7 mouse cellular contexts compared by ENCODE assay signal in the genomic region with DNA sequence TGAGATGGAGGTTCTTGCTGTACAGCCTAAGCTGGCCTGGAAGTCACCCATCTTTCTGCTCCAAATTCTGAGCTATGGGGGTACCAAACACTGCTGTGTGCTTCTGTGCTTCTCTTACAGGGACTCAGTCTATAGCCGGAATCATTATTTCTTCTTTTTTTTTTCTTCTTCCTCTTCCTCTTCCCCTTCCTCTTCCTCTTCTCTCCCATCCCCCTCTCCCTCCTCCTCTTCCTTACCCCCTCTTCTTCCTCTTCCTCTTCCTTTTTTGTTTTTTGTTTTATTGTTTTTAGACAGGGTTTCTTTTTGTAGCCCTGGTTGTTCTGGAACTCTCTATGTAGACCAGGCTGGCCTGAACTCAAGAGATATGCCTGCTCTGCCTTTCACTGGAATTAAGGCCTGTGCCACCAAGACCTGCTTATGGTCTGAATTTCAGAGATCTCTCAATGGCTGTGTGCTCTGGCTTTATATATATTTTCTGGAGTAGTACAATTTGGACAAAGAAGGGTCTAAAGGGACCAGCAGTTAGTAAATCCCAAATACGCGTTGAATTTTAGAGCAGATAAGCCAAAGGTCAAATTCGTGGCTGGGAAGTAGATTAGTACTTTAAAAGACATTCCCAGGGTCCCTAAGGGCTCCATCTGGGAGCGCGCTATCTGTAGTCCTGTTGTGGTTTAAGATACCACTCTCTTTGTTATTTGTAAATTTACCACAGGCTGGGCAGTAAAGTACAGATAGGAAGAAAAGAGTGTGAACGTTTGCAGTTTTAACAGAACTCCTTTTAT. TPM values are rescaled to one million over a fixed set of nuclear protein-coding genes. Genes with fewer than 3 reads are reported as not detected.
DNase-seq lines count a peak whose midpoint lies in the region; ATAC-seq and TF ChIP-seq lines count a peak whose summit lies in the region.

No protein-coding gene starts in this region.

- TF ChIP-seq CTCF in small intestine, adult 2 months (IDR thresholded peaks at IDR 0.05; ENCODE audit: extremely low read depth, insufficient read length, insufficient replicate concordance, low read depth, low read length): no peak

- H3K4me1 ChIP-seq in lung, embryonic 16.5 days (replicated peaks; ENCODE audit: control insufficient read depth, insufficient read depth, low read length): peaks cover 3% of the 10 kb centered on the region
- peaks cover 9% of the 10 kb centered on the region for H3K4me1 ChIP-seq in forebrain, embryonic 14.5 days (ENCODE audit: control insufficient read depth, insufficient read depth, low read length)
- peaks cover 19% of the 10 kb centered on the region for H3K4me1 ChIP-seq in limb, embryonic 13.5 days
- H3K4me1 ChIP-seq in small intestine, adult 2 months (ENCODE audit: control insufficient read depth, insufficient read depth, insufficient read length, low read length): no peaks in the 10 kb centered on the region

- whole genome bisulfite sequencing in lung, embryonic 16.5 days: 53% methylated on average over 7 of the region's 7 CpGs
- 70% methylated on average over 7 of the region's 7 CpGs for WGBS in forebrain, embryonic 14.5 days
- 53% methylated on average over 7 of the region's 7 CpGs for WGBS in limb, embryonic 13.5 days
- 21% methylated on average over 7 of the region's 7 CpGs for WGBS in small intestine, adult 2 months

- H3K4me2 ChIP-seq in lung, embryonic 16.5 days (ENCODE audit: low read depth, low read length): peak overlapping the region; percentile 90
- peak overlapping the region; percentile 68; the same call in 1 of the 2 replicates for H3K4me2 ChIP-seq in forebrain, embryonic 14.5 days (ENCODE audit: low read length)
- H3K4me2 ChIP-seq in limb, embryonic 13.5 days (replicated peaks): peak overlapping the region; percentile 86

- DNase-seq in lung, postnatal 4 days: no peak
- peak; percentile 2 for DNase-seq in forebrain, embryonic 14.5 days (ENCODE audit: low spot score)
- DNase-seq in layer of hippocampus, postnatal 36 days: no peak
- no peak for DNase-seq in gastrocnemius, postnatal 14 days

- no peaks in the 10 kb centered on the region for H3K36me3 ChIP-seq in lung, embryonic 16.5 days (ENCODE audit: control insufficient read depth, insufficient read depth, low read length)
- H3K36me3 ChIP-seq in forebrain, embryonic 14.5 days (ENCODE audit: control insufficient read depth, insufficient read depth, low read length): no peaks in the 10 kb centered on the region
- no peaks in the 10 kb centered on the region for H3K36me3 ChIP-seq in limb, embryonic 13.5 days
- H3K36me3 ChIP-seq in small intestine, adult 2 months (ENCODE audit: control insufficient read depth, insufficient read depth, low read length): no peaks in the 10 kb centered on the region

- H3K4me3 ChIP-seq in lung, embryonic 16.5 days (ENCODE audit: low read length): no peak overlapping the region; the same call in none of the 2 replicates
- no peak overlapping the region for H3K4me3 ChIP-seq in forebrain, embryonic 14.5 days (ENCODE audit: low read depth, low read length)
- 0 out of 2 replicates have a peak overlapping the region, but pooled peaks have one; percentile 83 for H3K4me3 ChIP-seq in limb, embryonic 13.5 days
- H3K4me3 ChIP-seq in small intestine, adult 2 months (ENCODE audit: low read depth, low read length): no peak overlapping the region

- peak overlapping the region; percentile 41 for H3K27ac ChIP-seq in lung, embryonic 16.5 days (ENCODE audit: low read length)
- H3K27ac ChIP-seq in forebrain, embryonic 14.5 days (ENCODE audit: low read depth, low read length): no peak overlapping the region
- H3K27ac ChIP-seq in limb, embryonic 13.5 days: no peak overlapping the region
- peak overlapping the region; percentile 61 for H3K27ac ChIP-seq in small intestine, adult 2 months (ENCODE audit: insufficient read depth, low read depth, low read length)

- no peak overlapping the region; the same call in 1 of the 2 replicates for H3K9ac ChIP-seq in lung, embryonic 16.5 days (ENCODE audit: low read length)
- 0 out of 2 replicates have a peak overlapping the region, but pooled peaks have one; percentile 49 for H3K9ac ChIP-seq in forebrain, embryonic 14.5 days (ENCODE audit: low read length)
- H3K9ac ChIP-seq in limb, embryonic 13.5 days: no peak overlapping the region

- intact Hi-C loops in gastrocnemius, postnatal 14 days (cut with DNase I; ENCODE audit: low total_unique reads): no loop called here

- no peaks in the 10 kb centered on the region for H3K9me3 ChIP-seq in lung, embryonic 16.5 days (ENCODE audit: control insufficient read depth, low read length)
- no peaks in the 10 kb centered on the region for H3K9me3 ChIP-seq in forebrain, embryonic 14.5 days (replicated peaks; ENCODE audit: control insufficient read depth, low read length)
- H3K9me3 ChIP-seq in limb, embryonic 13.5 days: no peaks in the 10 kb centered on the region

- TF ChIP-seq POLR2A in small intestine, adult 2 months (IDR thresholded peaks at IDR 0.05; ENCODE audit: low read depth, low read length): no peak

- H3K27me3 ChIP-seq in lung, embryonic 16.5 days (ENCODE audit: control insufficient read depth, insufficient read depth, low read depth, low read length): no peaks in the 10 kb centered on the region
- H3K27me3 ChIP-seq in forebrain, embryonic 14.5 days (replicated peaks; ENCODE audit: control insufficient read depth, insufficient read depth, low read length): no peaks in the 10 kb centered on the region
- H3K27me3 ChIP-seq in limb, embryonic 13.5 days: no peaks in the 10 kb centered on the region
- no peaks in the 10 kb centered on the region for H3K27me3 ChIP-seq in small intestine, adult 2 months (ENCODE audit: control insufficient read depth, insufficient read depth, low read length)

- no peak for ATAC-seq in lung, embryonic 16.5 days (ENCODE audit: low read depth)
- no peak for ATAC-seq in forebrain, embryonic 14.5 days
- ATAC-seq in limb, embryonic 13.5 days (ENCODE audit: low FRiP score, low read depth): no peak

RNA-seq across cellular contexts. Expression of a gene that starts 1.0 kb away (rescaled TPM):
- polyA plus RNA-seq in lung, embryonic 16.5 days (2015; fragmentation: Nextera tagmentation; extraction: Ambion mirVana): 57.3 and 58.4 TPM in 2 replicates
- polyA plus RNA-seq in forebrain, embryonic 14.5 days (2014; fragmentation: Nextera tagmentation; extraction: Ambion mirVana): 43.9 and 56.0 TPM in 2 replicates
- polyA plus RNA-seq in limb, embryonic 13.5 days (2015; fragmentation: Nextera tagmentation; extraction: Ambion mirVana): 22.4 and 24.2 TPM in 2 replicates
- polyA plus RNA-seq in small intestine, adult 2 months (2012; rRNA removed): 1.9 and 3.0 TPM in 2 replicates
- 10 to 100 TPM; 55.9 to 62.1 TPM for total RNA-seq in layer of hippocampus, postnatal 36 days (2021)
- total RNA-seq in gastrocnemius, postnatal 14 days (2021): 100 to 1,000 TPM; 285 to 408 TPM

RNA-seq across cellular contexts. Expression of a gene that starts 35.9 kb away (rescaled TPM):
- polyA plus RNA-seq in lung, embryonic 16.5 days (2015; fragmentation: Nextera tagmentation; extraction: Ambion mirVana): 15.4 and 18.0 TPM in 2 replicates
- polyA plus RNA-seq in forebrain, embryonic 14.5 days (2014; fragmentation: Nextera tagmentation; extraction: Ambion mirVana): 11.2 and 13.1 TPM in 2 replicates
- polyA plus RNA-seq in limb, embryonic 13.5 days (2015; fragmentation: Nextera tagmentation; extraction: Ambion mirVana): 12.2 and 12.8 TPM in 2 replicates
- polyA plus RNA-seq in small intestine, adult 2 months (2012; rRNA removed): 57.5 and 97.6 TPM in 2 replicates
- total RNA-seq in layer of hippocampus, postnatal 36 days (2021): 100 to 1,000 TPM; 189 to 197 TPM
- total RNA-seq in gastrocnemius, postnatal 14 days (2021): 10 to 100 TPM; 34.6 to 42.8 TPM

Comparison
In these comparisons a context has a peak if more than half of its experiments do, and no peak if none do; other contexts are left out.
1. H3K27ac ChIP-seq: peak in lung, embryonic 16.5 days (single experiment) and small intestine, adult 2 months (single experiment); none in forebrain, embryonic 14.5 days (single experiment) and limb, embryonic 13.5 days (single experiment).
2. Peak in every context shown above with its lines, with median percentiles within 50 percentile points of each other: H3K4me2 ChIP-seq.